Mouse (Mus musculus): ENCODE measurements around the gene Efhd2.

- no peak for TF ChIP-seq CTCF (IDR thresholded peaks at IDR 0.05)
- TF ChIP-seq EP300 (IDR thresholded peaks at IDR 0.05), result no peak
Measured at GRCm38 (mm10) chr4:141867498-141867897, 7.2 kb downstream of the Efhd2 start.

Measured in lung, postnatal 0 days (tissue).